Mouse (Mus musculus) erythroblast, embryonic 14.5 days (primary cell): Measurements from ENCODE around the gene Bmp8a. TPM values are rescaled to one million over a fixed set of nuclear protein-coding genes. Genes with fewer than 3 reads are reported as not detected.

Experiments
- H3K27me3 ChIP-seq: 2 replicates; pipeline ENCODE4 v1.6.1; 2012; ENCODE audit warnings: inconsistent platforms; ENCODE audit not compliant: control insufficient read depth
- H3K36me3 ChIP-seq: 2 replicates; pipeline ENCODE4 v1.6.1; 2012; ENCODE audit warnings: mild to moderate bottlenecking, inconsistent platforms; ENCODE audit not compliant: control insufficient read depth
- H3K4me1 ChIP-seq: 2 replicates; pipeline ENCODE4 v1.6.1; 2012; ENCODE audit warnings: inconsistent platforms; ENCODE audit not compliant: control insufficient read depth
- H3K4me3 ChIP-seq: replicated peaks from 2 replicates; pipeline ENCODE3; 2012; ENCODE audit warnings: moderate library complexity, mild to moderate bottlenecking, inconsistent platforms
- H3K9me3 ChIP-seq: 2 replicates; pipeline ENCODE4 v1.6.1; 2012; ENCODE audit warnings: low read length, inconsistent platforms, mixed read lengths; ENCODE audit not compliant: control insufficient read depth
- GATA1 ChIP-seq: IDR thresholded peaks from 2 replicates; pipeline ENCODE4 v1.6.1; 2012; ENCODE audit warnings: low read length, inconsistent platforms, mixed read lengths
- TAL1 ChIP-seq: IDR thresholded peaks from 3 replicates; pipeline ENCODE4 v1.6.1; 2012; ENCODE audit warnings: low read length, inconsistent platforms, mixed read lengths
- polyA plus RNA-seq: library from polyadenylated mRNA; stranded (reverse); fragments of >175 nt; gene quantifications from 2 replicates; pipeline ENCODE4 v1.2.3, GENCODE M21; 2012

The Bmp8a gene
- polyA plus RNA-seq, 1 experiment: not detected

DNA sequence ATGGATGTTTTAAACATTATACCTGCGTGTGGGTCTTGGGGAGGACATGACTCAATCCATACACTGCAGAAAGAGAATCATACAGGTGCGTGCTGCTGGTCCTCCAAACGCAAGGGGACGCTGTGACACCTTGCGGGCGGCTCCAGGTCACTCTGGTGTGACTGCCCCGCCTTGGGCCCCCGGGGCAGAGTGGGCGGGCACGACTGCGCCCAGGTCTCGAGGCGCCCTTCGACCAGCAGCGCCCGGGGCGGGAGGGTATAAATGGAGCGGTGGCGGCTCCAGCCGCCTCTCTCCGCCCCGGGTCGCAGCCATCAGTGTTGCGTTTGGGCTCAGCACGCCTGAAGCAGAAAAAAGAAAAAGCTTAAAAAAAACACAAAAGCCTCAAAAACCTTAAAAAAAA, 60.6 kb downstream of the Bmp8a start:
- peak overlapping the region; percentile 67 for H3K4me3 ChIP-seq
- peaks cover 40% of the 10 kb centered on the region for H3K36me3 ChIP-seq
- TF ChIP-seq GATA1 (no peak), TAL1 (no peak)
- no peaks in the 10 kb centered on the region for H3K27me3 ChIP-seq
- H3K9me3 ChIP-seq: no peaks in the 10 kb centered on the region
- H3K4me1 ChIP-seq: peaks cover 46% of the 10 kb centered on the region

- TF ChIP-seq GATA1: no peak
- no peak for TF ChIP-seq TAL1
- Histone ChIP-seq H3K9me3 (no peaks in the 10 kb centered on the region), H3K4me1 (peaks cover 28% of the 10 kb centered on the region), H3K36me3 (peaks cover 16% of the 10 kb centered on the region), H3K4me3 (no peak overlapping the region), H3K27me3 (peaks cover 7% of the 10 kb centered on the region)
These were observed 62.9 kb downstream of the Bmp8a start for GRCm38 (mm10) chr4:123280117-123280516.

DNA sequence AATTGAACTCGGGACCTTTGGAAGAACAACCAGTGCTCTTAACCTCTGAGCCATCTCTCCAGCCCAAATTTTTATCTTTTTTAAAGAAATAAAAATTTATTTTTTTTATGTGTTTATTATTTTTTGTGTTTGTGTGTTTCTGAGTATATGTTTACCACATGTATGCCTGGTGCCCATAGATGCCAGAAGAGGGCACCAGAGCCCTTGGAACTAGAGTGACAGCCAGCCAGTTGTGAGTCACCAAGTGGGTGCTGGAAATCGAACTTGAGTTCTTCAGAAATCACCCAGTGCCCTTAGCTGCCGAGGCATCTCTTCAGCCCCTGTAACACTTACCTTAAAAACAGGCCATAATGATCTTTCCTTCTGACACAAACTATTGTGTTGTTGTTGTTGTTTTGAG, 72.0 kb downstream of the Bmp8a start:
- TF ChIP-seq GATA1 (no peak), TAL1 (no peak)
- no peaks in the 10 kb centered on the region for H3K4me1 ChIP-seq
- H3K27me3 ChIP-seq: peaks cover 13% of the 10 kb centered on the region
- no peak overlapping the region for H3K4me3 ChIP-seq
- no peaks in the 10 kb centered on the region for H3K9me3 ChIP-seq
- H3K36me3 ChIP-seq: no peaks in the 10 kb centered on the region

Other genes starting within 250 kb of the Bmp8a start
- gene Bmp8b, start 238.1 kb downstream of the Bmp8a start, polyA plus RNA-seq: not detected in 2 replicates
- gene Oxct2b, start 227.0 kb downstream of the Bmp8a start, polyA plus RNA-seq: not detected in 2 replicates
- 0.44 and 0.53 TPM in 2 replicates for gene Ppie, start 203.3 kb downstream of the Bmp8a start, polyA plus RNA-seq
- not detected in 2 replicates for gene Hpcal4, start 160.0 kb downstream of the Bmp8a start, polyA plus RNA-seq
- gene Nt5c1a, start 141.7 kb downstream of the Bmp8a start, polyA plus RNA-seq: not detected in 2 replicates
- gene Heyl, start 109.7 kb downstream of the Bmp8a start, polyA plus RNA-seq: not detected in 2 replicates
- 693 and 748 TPM in 2 replicates for gene Pabpc4, start 80.9 kb downstream of the Bmp8a start, polyA plus RNA-seq
- not detected in 2 replicates for gene Oxct2a, start 19.6 kb downstream of the Bmp8a start, polyA plus RNA-seq